Mouse (Mus musculus) C2C12 (cell line): Measurements from ENCODE around the gene Vmn2r84.
"Not testable (repeated sequence)": the region's sequence is repeated elsewhere in the genome, so short reads cannot be mapped to it uniquely, and the experiment has no call there.

Source experiments
- CTCF ChIP-seq: IDR thresholded peaks from one replicate; pipeline ENCODE4 v1.5.1; 2011; ENCODE audit not compliant: control insufficient read depth, insufficient read depth, insufficient read length
- MAX ChIP-seq: IDR thresholded peaks from one replicate; pipeline ENCODE4 v1.6.1; 2011; ENCODE audit warnings: mild to moderate bottlenecking, control low read depth
- MYOD1 ChIP-seq: IDR thresholded peaks from one replicate; pipeline ENCODE4 v1.6.1; 2011; ENCODE audit warnings: low read depth; ENCODE audit not compliant: control insufficient read depth, insufficient read length
- MYOG ChIP-seq: IDR thresholded peaks from one replicate; pipeline ENCODE4 v1.6.1; 2011; ENCODE audit not compliant: control insufficient read depth, insufficient read length; ENCODE audit errors: extremely low read depth
- USF1 ChIP-seq: IDR thresholded peaks from one replicate; pipeline ENCODE4 v1.6.1; 2011; ENCODE audit warnings: low read depth, mild to moderate bottlenecking, control low read depth, moderate library complexity

GRCm38 (mm10) chr10:130340050-130340449, 54.1 kb downstream of the Vmn2r84 start:
- TF ChIP-seq MAX, CTCF, MYOG, MYOD1, USF1: not testable (repeated sequence)
